Mouse (Mus musculus) C2C12 (cell line): ENCODE measurements around the gene Fat2. TPM values are rescaled to one million over a fixed set of nuclear protein-coding genes. Genes with fewer than 3 reads are reported as not detected.

Experiments
- H3K27me3 ChIP-seq: one replicate; pipeline ENCODE4 v1.6.1; 2011; ENCODE audit not compliant: control insufficient read depth, insufficient read depth, insufficient read length
- H3K36me3 ChIP-seq: one replicate; pipeline ENCODE4 v1.6.1; 2011; ENCODE audit not compliant: control insufficient read depth, insufficient read depth
- H3K4me3 ChIP-seq: one replicate; pipeline ENCODE4 v1.5.1; 2011; ENCODE audit warnings: mild to moderate bottlenecking, control low read depth; ENCODE audit not compliant: poor library complexity, insufficient read depth, severe bottlenecking
- H3K79me2 ChIP-seq: one replicate; pipeline ENCODE4 v1.6.1; 2011; ENCODE audit not compliant: control insufficient read depth, insufficient read depth
- H3K79me3 ChIP-seq: one replicate; pipeline ENCODE4 v1.6.1; 2011; ENCODE audit warnings: low read depth, control low read depth
- H3ac ChIP-seq: one replicate; pipeline ENCODE3; 2011; ENCODE audit warnings: low read depth; ENCODE audit not compliant: control insufficient read depth, insufficient read length
- CEBPB ChIP-seq: IDR thresholded peaks from one replicate; pipeline ENCODE4 v1.6.1; 2011; ENCODE audit warnings: low read depth, mild to moderate bottlenecking, control low read depth, moderate library complexity
- CTCF ChIP-seq: IDR thresholded peaks from one replicate; pipeline ENCODE4 v1.5.1; 2011; ENCODE audit not compliant: control insufficient read depth, insufficient read depth, insufficient read length
- FOSL1 ChIP-seq: IDR thresholded peaks from one replicate; pipeline ENCODE4 v1.8.0; 2011; ENCODE audit warnings: mild to moderate bottlenecking, low read length; ENCODE audit not compliant: poor library complexity, insufficient read depth, severe bottlenecking
- MAX ChIP-seq: IDR thresholded peaks from one replicate; pipeline ENCODE4 v1.6.1; 2011; ENCODE audit warnings: mild to moderate bottlenecking, control low read depth
- MYOD1 ChIP-seq: IDR thresholded peaks from one replicate; pipeline ENCODE4 v1.6.1; 2011; ENCODE audit warnings: low read depth; ENCODE audit not compliant: control insufficient read depth, insufficient read length
- MYOG ChIP-seq: IDR thresholded peaks from one replicate; pipeline ENCODE4 v1.6.1; 2011; ENCODE audit not compliant: control insufficient read depth, insufficient read length; ENCODE audit errors: extremely low read depth
- USF1 ChIP-seq: IDR thresholded peaks from one replicate; pipeline ENCODE4 v1.6.1; 2011; ENCODE audit warnings: low read depth, mild to moderate bottlenecking, control low read depth, moderate library complexity
- polyA plus RNA-seq: library from polyadenylated mRNA; unstranded; fragments of >200 nt; fragmentation: generic; extraction: Trizol; gene quantifications from one replicate; pipeline ENCODE4 v1.2.1, GENCODE M21; 2012; ENCODE audit warnings: missing spikeins

Fat2 gene
- polyA plus RNA-seq, 1 experiment: 0.19 TPM

DNA sequence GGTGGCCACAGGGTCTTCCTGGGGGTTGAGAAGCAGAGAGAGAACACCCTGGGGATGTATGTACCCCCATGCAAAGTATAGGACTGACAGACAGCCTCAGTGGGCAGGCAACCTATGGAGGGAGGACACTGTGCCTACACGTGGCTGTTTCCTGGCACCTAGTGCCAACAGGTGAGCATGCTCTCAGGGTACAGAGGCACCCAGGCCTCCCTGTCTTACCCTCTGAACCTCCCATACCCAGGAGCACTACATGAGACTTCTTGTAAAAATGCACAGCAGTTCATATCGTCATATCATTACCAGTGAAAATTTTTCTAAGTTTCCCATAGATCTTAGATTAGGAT lies 21.7 kb downstream of the Fat2 start:
- Histone ChIP-seq H3K27me3 (peaks cover 47% of the 10 kb centered on the region), H3K79me2 (no peaks in the 10 kb centered on the region), H3ac (no peak overlapping the region), H3K4me3 (no peak overlapping the region), H3K79me3 (no peaks in the 10 kb centered on the region), H3K36me3 (no peaks in the 10 kb centered on the region)
- TF ChIP-seq MAX (no peak), FOSL1 (no peak), CTCF (no peak), MYOG (no peak), CEBPB (no peak), USF1 (no peak), MYOD1 (no peak)

DNA sequence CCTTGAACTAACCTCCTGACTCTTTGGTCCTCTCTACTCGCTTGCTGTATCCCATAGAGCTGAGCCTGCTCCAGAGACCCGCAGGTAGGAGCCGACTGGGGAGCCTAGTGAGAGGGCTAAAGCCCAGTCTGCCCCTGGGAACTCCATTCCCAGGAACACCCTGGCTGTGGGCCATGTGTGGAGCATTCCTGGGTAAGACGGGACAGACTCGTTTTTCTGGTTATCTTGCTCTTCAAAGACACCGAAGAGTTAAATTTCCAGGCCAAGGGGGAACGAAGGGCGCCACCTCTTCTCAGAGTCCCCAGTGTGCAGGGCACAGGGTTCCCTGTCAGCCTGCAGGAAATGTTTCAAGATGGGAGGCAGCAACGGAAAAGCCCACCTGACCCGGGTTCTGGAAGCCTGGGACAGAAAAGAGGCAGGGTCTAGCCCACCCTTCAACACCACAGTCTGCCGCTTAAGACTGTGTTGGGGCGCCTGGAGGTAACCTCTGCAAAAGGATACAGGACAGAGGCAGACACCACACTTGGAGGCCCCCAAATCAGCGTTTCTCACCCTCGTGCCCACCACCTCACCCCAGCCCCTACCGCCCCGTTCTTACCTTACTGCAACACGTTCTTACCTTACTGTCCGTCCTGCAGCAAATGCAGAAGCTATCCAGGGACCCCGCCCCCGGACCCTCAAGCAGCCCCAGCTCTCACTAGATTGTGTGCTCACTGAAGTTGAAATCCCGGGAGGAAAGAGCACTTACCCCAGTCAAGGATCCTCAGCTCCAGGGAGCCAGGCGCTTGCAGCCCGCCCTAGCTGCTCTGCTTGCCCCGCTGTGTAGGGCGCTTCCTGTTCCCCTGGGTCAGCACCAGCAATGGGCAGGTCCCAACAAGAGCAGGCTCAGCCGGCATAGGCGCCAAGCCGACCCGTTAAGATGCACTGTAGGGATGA lies 22.3 kb downstream of the Fat2 start:
- no peaks in the 10 kb centered on the region for H3K79me2 ChIP-seq
- H3ac ChIP-seq: no peak overlapping the region
- H3K79me3 ChIP-seq: no peaks in the 10 kb centered on the region
- peaks cover 52% of the 10 kb centered on the region for H3K27me3 ChIP-seq
- no peaks in the 10 kb centered on the region for H3K36me3 ChIP-seq
- TF ChIP-seq FOSL1 (no peak), USF1 (no peak), MYOD1 (no peak), CEBPB (no peak), MYOG (no peak), CTCF (no peak), MAX (no peak)
- no peak overlapping the region for H3K4me3 ChIP-seq

DNA sequence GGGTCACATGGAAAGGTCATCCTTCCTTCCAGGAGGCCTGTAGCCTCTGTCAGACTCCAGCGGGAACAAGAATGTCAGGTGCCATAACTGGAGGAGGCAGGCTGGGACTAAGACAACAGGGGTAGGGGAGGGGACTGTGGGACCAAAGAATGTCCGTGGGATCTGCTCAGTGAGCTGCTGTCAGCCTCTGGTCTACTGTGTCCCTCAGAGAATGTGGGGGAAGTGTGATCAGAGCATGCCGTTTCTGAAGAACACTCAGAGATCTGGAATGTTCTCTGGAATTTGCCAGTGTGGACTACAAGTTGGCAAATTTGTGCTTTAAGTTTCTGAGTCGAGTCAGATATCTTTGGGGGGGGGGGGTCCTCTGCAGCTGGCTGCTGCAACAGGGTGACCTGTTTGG lies 34.0 kb downstream of the Fat2 start:
- Histone ChIP-seq H3K4me3 (no peak overlapping the region), H3K27me3 (peaks cover 3% of the 10 kb centered on the region), H3ac (no peak overlapping the region), H3K79me3 (no peaks in the 10 kb centered on the region), H3K36me3 (no peaks in the 10 kb centered on the region), H3K79me2 (no peaks in the 10 kb centered on the region)
- TF ChIP-seq MYOD1: no peak
- no peak for TF ChIP-seq CEBPB
- no peak for TF ChIP-seq CTCF
- TF ChIP-seq MAX: no peak
- no peak for TF ChIP-seq USF1
- TF ChIP-seq MYOG: no peak
- TF ChIP-seq FOSL1: no peak

GRCm38 (mm10) chr11:55293179-55293578 lies 43.2 kb downstream of the Fat2 start:
- Histone ChIP-seq H3K79me3 (no peaks in the 10 kb centered on the region), H3K4me3 (no peak overlapping the region), H3ac (no peak overlapping the region), H3K36me3 (no peaks in the 10 kb centered on the region), H3K79me2 (no peaks in the 10 kb centered on the region), H3K27me3 (peaks cover 4% of the 10 kb centered on the region)
- TF ChIP-seq USF1 (peak; percentile 55), MAX (no peak)

DNA sequence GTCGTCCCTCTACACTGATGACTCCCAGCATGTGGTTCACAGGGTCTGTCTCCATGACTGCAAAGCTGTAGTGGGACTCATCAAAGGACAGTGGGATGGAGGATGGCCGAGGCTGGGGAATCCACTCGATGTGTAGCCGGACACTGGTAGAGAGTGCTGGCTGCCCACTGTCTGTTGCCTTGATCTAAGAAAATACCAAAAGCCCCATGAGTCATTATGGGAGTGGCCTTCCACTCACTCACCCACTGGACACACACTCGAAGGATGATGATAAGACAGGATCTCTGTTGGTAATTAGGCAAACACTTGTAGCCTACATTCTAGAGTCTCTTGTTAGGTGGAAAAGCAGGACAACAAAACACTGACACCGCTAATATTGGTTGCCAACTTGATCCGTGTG lies 44.5 kb downstream of the Fat2 start:
- H3K4me3 ChIP-seq: no peak overlapping the region
- H3K79me2 ChIP-seq: no peaks in the 10 kb centered on the region
- TF ChIP-seq MYOD1: no peak
- TF ChIP-seq CTCF: no peak
- no peak for TF ChIP-seq MAX
- TF ChIP-seq USF1: no peak
- TF ChIP-seq CEBPB: no peak
- no peaks in the 10 kb centered on the region for H3K36me3 ChIP-seq
- H3K79me3 ChIP-seq: no peaks in the 10 kb centered on the region
- H3K27me3 ChIP-seq: peaks cover 4% of the 10 kb centered on the region
- no peak overlapping the region for H3ac ChIP-seq

DNA sequence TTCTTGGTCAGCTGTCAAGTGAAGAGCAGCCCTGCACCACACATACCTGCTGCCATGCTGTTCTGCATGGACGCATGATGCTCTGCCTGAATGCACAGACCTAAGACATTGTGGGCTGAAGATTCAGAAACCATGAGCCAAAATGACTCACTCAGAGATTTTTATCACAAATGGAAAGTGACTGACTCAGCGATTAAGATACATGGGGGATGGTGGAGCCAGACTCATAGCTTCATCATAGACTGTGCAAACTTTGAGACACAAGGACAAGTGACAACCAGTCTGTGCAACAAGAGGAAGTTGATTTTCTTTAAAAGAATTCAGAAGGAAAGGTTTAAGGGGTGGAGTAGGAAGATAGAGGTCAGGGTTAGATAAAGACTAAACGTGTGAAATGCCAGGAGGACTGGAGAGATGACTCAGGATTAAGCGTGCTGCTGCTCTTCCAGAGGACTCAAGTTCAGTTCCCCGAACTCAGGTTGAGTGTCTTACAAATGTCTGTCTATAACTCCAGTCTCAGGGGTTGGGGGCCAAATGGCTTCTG lies 46.4 kb downstream of the Fat2 start:
- TF ChIP-seq CTCF (no peak), MYOD1 (no peak), MYOG (no peak), FOSL1 (no peak), USF1 (no peak), MAX (no peak), CEBPB (no peak)
- no peaks in the 10 kb centered on the region for H3K27me3 ChIP-seq

More for the DNA sequence above, 46.4 kb downstream of the Fat2 start:
- Histone ChIP-seq H3K79me2 (no peaks in the 10 kb centered on the region), H3K79me3 (no peaks in the 10 kb centered on the region), H3K36me3 (no peaks in the 10 kb centered on the region), H3ac (no peak overlapping the region), H3K4me3 (no peak overlapping the region)
